Mouse (Mus musculus): ENCODE measurements around the gene Ephb2.

- no peak for TF ChIP-seq CTCF (IDR thresholded peaks at IDR 0.05; ENCODE audit: control insufficient read depth, insufficient read depth, insufficient replicate concordance, low read depth, low read length)
- no peak for TF ChIP-seq POLR2A (IDR thresholded peaks at IDR 0.05; ENCODE audit: control insufficient read depth, low read depth, low read length)
Observed at GRCm38 (mm10) chr4:136702456-136702855, 133.3 kb downstream of the Ephb2 start.

Measured in testis, adult 2 months (tissue).